Mouse (Mus musculus): ENCODE measurements around the gene Snn. TPM values are rescaled to one million over a fixed set of nuclear protein-coding genes. Genes with fewer than 3 reads are reported as not detected.

The Snn gene
- polyA plus RNA-seq, 1 experiment from 2014 or later = 2.4 TPM

DNA sequence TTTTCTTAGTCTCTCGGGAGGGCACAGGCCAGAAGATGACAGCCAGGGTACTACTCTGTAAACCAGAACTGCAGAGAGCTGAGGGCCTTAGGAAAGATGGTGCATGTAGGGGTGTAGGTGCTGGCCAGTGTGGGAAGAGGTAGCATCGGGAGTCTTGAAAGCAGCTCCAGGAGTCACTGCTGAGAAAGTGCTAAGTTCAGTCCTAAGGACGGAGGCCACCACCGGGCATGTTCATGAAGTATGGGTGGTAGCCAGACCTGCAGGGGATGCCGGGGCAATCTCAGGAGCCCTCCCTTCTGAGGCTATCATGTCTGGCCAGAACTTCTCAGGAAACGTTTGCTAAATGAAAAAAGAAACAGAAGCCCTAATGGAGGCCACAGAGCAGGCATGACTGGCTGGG is 8.5 kb downstream of the Snn start:
- no peak for ATAC-seq (ENCODE audit: low read depth)
- Histone ChIP-seq H3K27ac (ENCODE audit: low read length) (no peak overlapping the region), H3K36me3 (ENCODE audit: control insufficient read depth, insufficient read depth) (peaks cover 7% of the 10 kb centered on the region), H3K9me3 (replicated peaks; ENCODE audit: control insufficient read depth, low read length) (no peaks in the 10 kb centered on the region), H3K9ac (ENCODE audit: low read depth, low read length) (no peak overlapping the region), H3K4me3 (ENCODE audit: low read depth, low read length) (no peak overlapping the region), H3K4me2 (ENCODE audit: low read depth, low read length) (no peak overlapping the region), H3K27me3 (ENCODE audit: control insufficient read depth, insufficient read depth, low read depth, low read length) (peaks cover 24% of the 10 kb centered on the region), H3K4me1 (ENCODE audit: control insufficient read depth, low read depth, low read length) (peaks cover 14% of the 10 kb centered on the region)
- WGBS (ENCODE audit: insufficient replicate concordance) = 38% methylated on average over 6 of the region's 6 CpGs

- Histone ChIP-seq H3K4me1 (ENCODE audit: control insufficient read depth, low read depth, low read length) (peaks cover 14% of the 10 kb centered on the region), H3K36me3 (ENCODE audit: control insufficient read depth, insufficient read depth) (peaks cover 11% of the 10 kb centered on the region), H3K9me3 (replicated peaks; ENCODE audit: control insufficient read depth, low read length) (no peaks in the 10 kb centered on the region), H3K4me3 (ENCODE audit: low read depth, low read length) (no peak overlapping the region), H3K9ac (ENCODE audit: low read depth, low read length) (no peak overlapping the region), H3K27ac (ENCODE audit: low read length) (0 out of 2 replicates have a peak overlapping the region, but pooled peaks have one; percentile 19), H3K27me3 (ENCODE audit: control insufficient read depth, insufficient read depth, low read depth, low read length) (peaks cover 24% of the 10 kb centered on the region), H3K4me2 (ENCODE audit: low read depth, low read length) (no peak overlapping the region)
- no peak for ATAC-seq (ENCODE audit: low read depth)
- 30% methylated on average over 7 of the region's 7 CpGs for WGBS (ENCODE audit: insufficient replicate concordance)
These were observed 9.1 kb downstream of the Snn start for GRCm38 (mm10) chr16:11069710-11070420.

DNA sequence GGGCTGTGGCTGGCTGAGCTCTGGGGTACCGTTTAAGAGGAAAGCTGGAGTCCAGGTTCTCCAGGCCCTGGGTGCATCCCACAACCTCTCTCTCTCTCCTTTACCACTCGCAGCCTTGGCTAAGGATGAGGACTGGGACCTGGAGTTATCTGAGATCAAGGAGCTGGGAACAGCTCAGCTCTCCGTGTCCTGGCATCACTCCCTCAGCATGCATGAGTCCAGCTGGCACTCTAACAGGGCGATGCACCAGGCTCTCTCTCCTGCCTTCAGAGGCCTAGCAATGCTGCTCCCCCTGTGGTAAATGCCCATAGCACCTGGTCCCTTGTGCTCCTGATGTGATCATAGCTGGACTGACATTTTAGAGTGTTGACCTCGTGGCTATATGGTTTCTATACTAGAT is 10.4 kb downstream of the Snn start:
- Histone ChIP-seq H3K36me3 (ENCODE audit: control insufficient read depth, insufficient read depth) (peaks cover 11% of the 10 kb centered on the region), H3K4me2 (ENCODE audit: low read depth, low read length) (no peak overlapping the region), H3K4me1 (ENCODE audit: control insufficient read depth, low read depth, low read length) (peaks cover 11% of the 10 kb centered on the region), H3K4me3 (ENCODE audit: low read depth, low read length) (no peak overlapping the region), H3K27ac (ENCODE audit: low read length) (no peak overlapping the region), H3K9me3 (replicated peaks; ENCODE audit: control insufficient read depth, low read length) (no peaks in the 10 kb centered on the region), H3K9ac (ENCODE audit: low read depth, low read length) (no peak overlapping the region), H3K27me3 (ENCODE audit: control insufficient read depth, insufficient read depth, low read depth, low read length) (peaks cover 24% of the 10 kb centered on the region)
- ATAC-seq (ENCODE audit: low read depth) = no peak
- 67% methylated on average over 5 of the region's 5 CpGs for WGBS (ENCODE audit: insufficient replicate concordance)

GRCm38 (mm10) chr16:11071887-11072286 is 11.1 kb downstream of the Snn start:
- no peak for ATAC-seq (ENCODE audit: low read depth)
- H3K4me3 ChIP-seq (ENCODE audit: low read depth, low read length) = no peak overlapping the region
- peaks cover 17% of the 10 kb centered on the region for H3K27me3 ChIP-seq (ENCODE audit: control insufficient read depth, insufficient read depth, low read depth, low read length)
- no peak overlapping the region for H3K27ac ChIP-seq (ENCODE audit: low read length)
- H3K36me3 ChIP-seq (ENCODE audit: control insufficient read depth, insufficient read depth) = peaks cover 11% of the 10 kb centered on the region
- H3K4me1 ChIP-seq (ENCODE audit: control insufficient read depth, low read depth, low read length) = peaks cover 7% of the 10 kb centered on the region
- no peak overlapping the region for H3K9ac ChIP-seq (ENCODE audit: low read depth, low read length)
- WGBS (ENCODE audit: insufficient replicate concordance) = 78% methylated on average over 4 of the region's 4 CpGs
- no peak overlapping the region for H3K4me2 ChIP-seq (ENCODE audit: low read depth, low read length)
- H3K9me3 ChIP-seq (replicated peaks; ENCODE audit: control insufficient read depth, low read length) = no peaks in the 10 kb centered on the region

- no peak overlapping the region for H3K27ac ChIP-seq (ENCODE audit: low read length)
- peaks cover 11% of the 10 kb centered on the region for H3K27me3 ChIP-seq (ENCODE audit: control insufficient read depth, insufficient read depth, low read depth, low read length)
- no peak overlapping the region for H3K4me2 ChIP-seq (ENCODE audit: low read depth, low read length)
- no peak overlapping the region for H3K4me3 ChIP-seq (ENCODE audit: low read depth, low read length)
- 69% methylated on average over 8 of the region's 8 CpGs for WGBS (ENCODE audit: insufficient replicate concordance)
- peaks cover 12% of the 10 kb centered on the region for H3K36me3 ChIP-seq (ENCODE audit: control insufficient read depth, insufficient read depth)
- H3K9me3 ChIP-seq (replicated peaks; ENCODE audit: control insufficient read depth, low read length) = no peaks in the 10 kb centered on the region
- H3K9ac ChIP-seq (ENCODE audit: low read depth, low read length) = no peak overlapping the region
- H3K4me1 ChIP-seq (ENCODE audit: control insufficient read depth, low read depth, low read length) = peaks cover 7% of the 10 kb centered on the region
- ATAC-seq (ENCODE audit: low read depth) = no peak
These were observed 11.7 kb downstream of the Snn start for GRCm38 (mm10) chr16:11072454-11072853.

DNA sequence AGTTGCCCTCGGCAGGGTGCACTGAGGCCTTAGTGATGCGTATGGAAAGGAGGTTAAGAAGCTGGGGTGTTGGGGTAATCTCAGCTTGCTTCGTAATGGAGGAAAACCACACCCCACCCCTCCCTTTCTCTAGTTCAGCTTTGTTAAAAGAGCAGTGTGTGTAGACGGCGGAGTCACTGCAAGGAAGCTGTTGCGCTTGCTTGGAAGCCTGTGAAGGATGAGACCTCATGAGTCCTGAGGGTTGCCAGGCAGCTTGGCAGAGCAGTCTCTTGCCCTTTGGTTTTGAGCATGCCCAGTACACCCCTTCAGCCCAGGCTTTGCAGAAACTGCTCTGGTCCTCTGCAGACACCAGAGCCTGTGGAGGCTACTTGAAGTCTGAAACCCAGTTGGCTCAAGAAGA is 12.3 kb downstream of the Snn start:
- Histone ChIP-seq H3K36me3 (ENCODE audit: control insufficient read depth, insufficient read depth) (peaks cover 16% of the 10 kb centered on the region), H3K4me1 (ENCODE audit: control insufficient read depth, low read depth, low read length) (peaks cover 7% of the 10 kb centered on the region), H3K27me3 (ENCODE audit: control insufficient read depth, insufficient read depth, low read depth, low read length) (peaks cover 5% of the 10 kb centered on the region), H3K4me3 (ENCODE audit: low read depth, low read length) (no peak overlapping the region), H3K4me2 (ENCODE audit: low read depth, low read length) (no peak overlapping the region), H3K9me3 (replicated peaks; ENCODE audit: control insufficient read depth, low read length) (no peaks in the 10 kb centered on the region), H3K9ac (ENCODE audit: low read depth, low read length) (no peak overlapping the region), H3K27ac (ENCODE audit: low read length) (no peak overlapping the region)
- ATAC-seq (ENCODE audit: low read depth) = no peak
- WGBS (ENCODE audit: insufficient replicate concordance) = 67% methylated on average over 6 of the region's 6 CpGs

DNA sequence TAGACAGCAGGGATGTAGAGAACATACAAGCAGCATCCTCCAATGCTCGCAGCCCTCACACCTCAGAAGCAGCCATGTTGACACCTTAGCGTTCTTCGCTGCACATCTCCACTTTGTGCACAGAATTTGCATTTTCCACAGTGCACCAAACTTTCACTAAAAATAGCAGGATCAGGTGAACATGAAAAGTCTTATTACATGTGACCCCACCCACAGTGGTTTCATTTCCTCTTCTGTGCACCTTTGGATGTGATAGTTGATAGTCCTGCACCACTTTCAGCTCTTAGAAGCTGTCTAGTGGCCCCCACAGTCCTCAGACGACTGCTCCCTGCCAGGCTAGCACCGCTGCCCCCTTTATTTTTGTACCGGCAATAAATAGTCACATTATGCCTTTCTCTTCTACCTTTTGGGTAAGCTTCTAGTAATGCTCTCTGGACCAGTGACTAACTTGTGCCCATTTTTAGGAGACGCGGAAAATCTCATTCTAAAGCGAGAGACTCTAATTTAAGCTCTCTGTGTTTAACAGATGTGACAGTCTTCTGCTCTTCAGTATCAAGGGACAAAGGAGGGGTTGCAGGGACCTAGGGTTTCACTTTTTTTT is 17.0 kb downstream of the Snn start:
- H3K4me1 ChIP-seq (ENCODE audit: control insufficient read depth, low read depth, low read length) = no peaks in the 10 kb centered on the region; the same call in 1 of the 2 replicates
- H3K9ac ChIP-seq (ENCODE audit: low read depth, low read length) = no peak overlapping the region
- no peaks in the 10 kb centered on the region for H3K27me3 ChIP-seq (ENCODE audit: control insufficient read depth, insufficient read depth, low read depth, low read length)
- H3K9me3 ChIP-seq (replicated peaks; ENCODE audit: control insufficient read depth, low read length) = no peaks in the 10 kb centered on the region
- 82% methylated on average over 9 of the region's 9 CpGs for WGBS (ENCODE audit: insufficient replicate concordance)
- peaks cover 39% of the 10 kb centered on the region for H3K36me3 ChIP-seq (ENCODE audit: control insufficient read depth, insufficient read depth)
- H3K4me2 ChIP-seq (ENCODE audit: low read depth, low read length) = no peak overlapping the region
- H3K4me3 ChIP-seq (ENCODE audit: low read depth, low read length) = no peak overlapping the region
- H3K27ac ChIP-seq (ENCODE audit: low read length) = no peak overlapping the region
- no peak for ATAC-seq (ENCODE audit: low read depth)

DNA sequence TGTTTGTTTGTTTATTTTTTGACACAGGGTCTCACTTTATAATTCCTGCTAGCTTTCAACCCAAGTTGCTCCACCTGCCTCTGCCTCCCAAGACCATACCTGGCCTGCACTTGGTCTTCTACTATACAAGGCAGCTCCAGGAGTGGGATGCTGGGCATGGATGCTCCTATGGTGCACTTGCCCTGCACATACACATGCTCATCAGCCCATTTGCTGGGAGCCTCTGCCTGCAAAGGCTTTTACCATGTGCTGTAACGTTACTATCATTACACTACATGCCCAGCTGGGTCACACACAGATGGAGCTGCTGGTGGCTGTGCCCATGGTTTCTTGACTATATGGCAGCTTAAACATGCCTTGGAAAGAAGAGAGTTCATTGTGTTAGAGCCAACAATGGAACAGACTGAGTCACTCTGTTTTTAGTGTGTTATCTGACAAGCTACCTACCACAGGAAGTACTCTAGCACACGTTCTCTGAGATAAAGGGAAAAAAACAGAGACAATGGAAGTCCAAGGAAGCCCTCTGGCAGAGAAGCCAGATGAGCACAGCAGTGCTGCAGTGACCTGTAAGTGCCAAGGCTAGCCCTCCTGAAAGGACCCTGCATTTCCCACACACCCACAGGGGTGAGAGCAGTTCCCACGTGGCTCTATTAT is 17.6 kb downstream of the Snn start:
- Histone ChIP-seq H3K4me3 (ENCODE audit: low read depth, low read length) (no peak overlapping the region), H3K9ac (ENCODE audit: low read depth, low read length) (no peak overlapping the region), H3K27me3 (ENCODE audit: control insufficient read depth, insufficient read depth, low read depth, low read length) (no peaks in the 10 kb centered on the region), H3K4me2 (ENCODE audit: low read depth, low read length) (no peak overlapping the region), H3K36me3 (ENCODE audit: control insufficient read depth, insufficient read depth) (peaks cover 39% of the 10 kb centered on the region), H3K9me3 (replicated peaks; ENCODE audit: control insufficient read depth, low read length) (no peaks in the 10 kb centered on the region), H3K27ac (ENCODE audit: low read length) (no peak overlapping the region), H3K4me1 (ENCODE audit: control insufficient read depth, low read depth, low read length) (no peaks in the 10 kb centered on the region; the same call in 1 of the 2 replicates)
- no peak for ATAC-seq (ENCODE audit: low read depth)
- 11% methylated on average over 3 of the region's 3 CpGs for WGBS (ENCODE audit: insufficient replicate concordance)

GRCm38 (mm10) chr16:11084181-11084580 is 23.4 kb downstream of the Snn start:
- Histone ChIP-seq H3K4me2 (ENCODE audit: low read depth, low read length) (no peak overlapping the region), H3K4me3 (ENCODE audit: low read depth, low read length) (no peak overlapping the region), H3K9me3 (replicated peaks; ENCODE audit: control insufficient read depth, low read length) (no peaks in the 10 kb centered on the region), H3K27ac (ENCODE audit: low read length) (no peak overlapping the region), H3K4me1 (ENCODE audit: control insufficient read depth, low read depth, low read length) (no peaks in the 10 kb centered on the region), H3K36me3 (ENCODE audit: control insufficient read depth, insufficient read depth) (peaks cover 37% of the 10 kb centered on the region), H3K27me3 (ENCODE audit: control insufficient read depth, insufficient read depth, low read depth, low read length) (no peaks in the 10 kb centered on the region), H3K9ac (ENCODE audit: low read depth, low read length) (no peak overlapping the region)
- ATAC-seq (ENCODE audit: low read depth) = no peak
- WGBS (ENCODE audit: insufficient replicate concordance) = 76% methylated on average over 8 of the region's 8 CpGs
